Mouse (Mus musculus): Measurements from ENCODE around the gene Bnipl. TPM values are rescaled to one million over a fixed set of nuclear protein-coding genes. Genes with fewer than 3 reads are reported as not detected.

Gene Bnipl
- total RNA-seq (2018; cell fraction: chromatin; rRNA removed): 1 to 10 TPM in 9 of 26 experiments, under 1 TPM in 5, not detected in 12; 0.39 to 4.7 (median 1.5) TPM
- total RNA-seq (2018; cell fraction: cytosol; rRNA removed): under 1 TPM in 1 of 26 experiments, not detected in 25; 0.30 TPM
- 1 to 10 TPM in 3 of 26 experiments, under 1 TPM in 5, not detected in 18; 0.34 to 2.4 (median 0.96) TPM for total RNA-seq (2018; cell fraction: nucleus; rRNA removed)
- polyA plus RNA-seq (2018): not detected in 3 replicates

DNA sequence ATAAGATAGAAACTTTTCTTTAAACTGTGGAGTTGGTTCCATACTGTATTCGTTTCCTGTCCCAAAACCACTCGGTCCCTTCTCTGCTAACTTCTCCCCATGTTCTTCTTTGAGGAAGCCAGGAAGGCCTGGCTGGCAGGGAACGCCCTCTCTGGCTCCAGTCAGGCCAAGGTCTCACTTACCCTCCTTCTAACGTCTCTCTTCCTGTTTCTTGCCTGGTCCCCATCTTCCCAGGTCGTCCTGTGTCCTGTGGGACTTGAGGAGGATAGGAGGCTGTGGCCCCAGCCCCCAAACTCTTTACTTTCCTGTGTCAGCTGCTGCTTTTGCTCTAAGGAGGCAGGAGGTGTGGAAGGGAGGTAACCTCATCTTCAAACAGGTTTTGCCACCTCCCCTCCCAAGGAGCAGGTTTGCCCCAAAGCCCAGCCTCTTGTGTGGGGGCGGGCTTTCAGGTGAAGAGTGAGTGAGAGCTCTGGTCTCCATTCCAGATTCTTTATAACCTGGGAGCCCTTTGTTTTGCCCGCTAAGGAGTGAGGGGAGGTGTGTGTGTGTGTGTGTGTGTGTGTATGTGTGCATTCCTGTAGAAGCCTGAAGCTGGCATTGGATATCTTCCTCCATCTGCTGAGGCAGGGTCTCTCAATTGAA, at the start of gene Bnipl:
TSS of gene Bnipl (minus strand) at position 411 of the 642 bp plus-strand sequence.
- H3K4me3 ChIP-seq (ENCODE audit: inconsistent target): no peak within 1 kb of the TSS
- H3K27ac ChIP-seq: no peak within 1 kb of the TSS
- H3K36me3 ChIP-seq (ENCODE audit: inconsistent target): peaks cover 26% of the 10 kb centered on the region; the same call in 1 of the 2 replicates
- WGBS (ENCODE audit: missing documents): 63% methylated on average over 7 of the region's 7 CpGs
- H3K79me2 ChIP-seq (ENCODE audit: inconsistent target): no peaks in the 10 kb centered on the region

- no peak overlapping the region for H3K27ac ChIP-seq
- H3K36me3 ChIP-seq (ENCODE audit: inconsistent target): peaks cover 47% of the 10 kb centered on the region
- no peak overlapping the region for H3K4me3 ChIP-seq (ENCODE audit: inconsistent target)
- 78% methylated on average over 7 of the region's 7 CpGs for WGBS (ENCODE audit: missing documents)
- no peaks in the 10 kb centered on the region for H3K79me2 ChIP-seq (ENCODE audit: inconsistent target)
These were observed 47.0 kb upstream of the Bnipl start for GRCm38 (mm10) chr3:95298018-95298417.

GRCm38 (mm10) chr3:95296103-95296469, 45.1 kb upstream of the Bnipl start:
- H3K4me3 ChIP-seq (ENCODE audit: inconsistent target): no peak overlapping the region
- H3K36me3 ChIP-seq (ENCODE audit: inconsistent target): peaks cover 41% of the 10 kb centered on the region
- no peaks in the 10 kb centered on the region; the same call in 1 of the 2 replicates for H3K79me2 ChIP-seq (ENCODE audit: inconsistent target)
- 31% methylated on average over 4 of the region's 5 CpGs for WGBS (ENCODE audit: missing documents)
- no peak overlapping the region for H3K27ac ChIP-seq

DNA sequence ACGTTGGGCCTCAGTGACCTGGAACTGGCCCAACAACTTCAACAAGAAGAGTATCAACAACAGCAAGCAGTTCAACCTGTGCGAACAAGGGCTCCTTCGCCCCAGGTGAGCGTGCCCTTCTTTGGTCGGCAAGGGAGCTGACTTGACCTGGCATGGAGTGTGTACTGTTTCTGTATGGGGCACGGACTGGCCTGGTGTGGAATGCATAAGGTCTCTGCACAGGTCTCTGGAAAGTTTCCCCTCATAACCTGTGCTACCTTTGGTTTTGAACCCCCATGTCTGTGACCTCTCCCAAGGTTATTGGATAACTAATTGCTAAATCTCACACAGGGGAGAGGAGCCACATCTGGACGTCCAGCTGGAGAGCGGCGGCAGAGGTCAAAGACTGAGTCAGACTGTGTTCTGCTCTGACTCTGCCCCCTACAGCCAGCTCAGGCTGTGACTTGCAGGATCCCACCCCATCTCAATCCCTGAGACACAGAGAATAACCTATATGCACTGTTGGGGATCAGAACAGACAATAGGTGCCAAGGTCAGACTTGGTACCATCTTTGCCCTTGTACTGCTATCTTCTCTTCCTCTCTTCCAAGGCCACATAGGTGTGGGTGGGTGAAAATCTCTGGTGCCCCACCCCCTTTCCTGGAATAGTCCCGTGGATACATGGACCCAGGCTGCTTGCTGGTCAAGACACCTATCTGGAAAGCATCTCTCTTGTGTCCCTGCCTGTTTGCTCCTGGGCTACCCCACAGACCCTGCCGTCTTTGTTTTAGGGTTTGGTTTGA, 44.5 kb upstream of the Bnipl start:
- Histone ChIP-seq H3K4me3 (ENCODE audit: inconsistent target) (no peak overlapping the region), H3K27ac (no peak overlapping the region), H3K79me2 (ENCODE audit: inconsistent target) (no peaks in the 10 kb centered on the region; the same call in 1 of the 2 replicates), H3K36me3 (ENCODE audit: inconsistent target) (peaks cover 45% of the 10 kb centered on the region)
- 84% methylated on average over 10 of the region's 11 CpGs for WGBS (ENCODE audit: missing documents)

DNA sequence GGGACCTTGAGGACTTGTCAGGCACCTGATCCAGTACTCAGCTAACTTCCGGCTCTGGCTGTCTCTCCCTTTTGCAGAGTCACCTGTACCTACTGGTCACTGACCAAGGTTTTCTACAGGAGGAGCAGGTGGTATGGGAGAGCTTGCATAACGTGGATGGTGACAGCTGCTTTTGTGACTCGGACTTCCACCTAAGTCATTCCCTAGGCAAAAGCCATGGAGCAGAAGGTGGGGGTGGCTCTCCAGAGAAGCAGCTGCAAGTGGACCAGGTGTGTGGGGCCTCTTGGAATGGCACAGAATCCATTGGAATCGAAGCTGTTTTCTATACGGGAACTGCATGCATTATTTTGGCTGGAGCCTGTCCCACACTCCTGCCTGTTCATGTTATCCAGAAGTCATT, 43.7 kb upstream of the Bnipl start:
- WGBS (ENCODE audit: missing documents): 80% methylated on average over 5 of the region's 5 CpGs

GRCm38 (mm10) chr3:95294316-95294715, 43.3 kb upstream of the Bnipl start:
- WGBS (ENCODE audit: missing documents): 37% methylated on average over 7 of the region's 7 CpGs
- Histone ChIP-seq H3K36me3 (ENCODE audit: inconsistent target) (peaks cover 46% of the 10 kb centered on the region; the same call in 1 of the 2 replicates), H3K4me3 (ENCODE audit: inconsistent target) (no peak overlapping the region), H3K79me2 (ENCODE audit: inconsistent target) (peaks cover 11% of the 10 kb centered on the region; the same call in 1 of the 2 replicates), H3K27ac (peak overlapping the region; percentile 96)

More for the DNA sequence above, 43.7 kb upstream of the Bnipl start:
- H3K27ac ChIP-seq: peak overlapping the region; percentile 96
- H3K36me3 ChIP-seq (ENCODE audit: inconsistent target): peaks cover 45% of the 10 kb centered on the region
- no peak overlapping the region for H3K4me3 ChIP-seq (ENCODE audit: inconsistent target)
- H3K79me2 ChIP-seq (ENCODE audit: inconsistent target): peaks cover 7% of the 10 kb centered on the region; the same call in 1 of the 2 replicates

GRCm38 (mm10) chr3:95293537-95293936, 42.5 kb upstream of the Bnipl start:
- WGBS (ENCODE audit: missing documents): 2% methylated on average over 11 of the region's 11 CpGs
- Histone ChIP-seq H3K4me3 (ENCODE audit: inconsistent target) (no peak overlapping the region), H3K79me2 (ENCODE audit: inconsistent target) (peaks cover 17% of the 10 kb centered on the region; the same call in 1 of the 2 replicates), H3K27ac (peak overlapping the region; percentile 96), H3K36me3 (ENCODE audit: inconsistent target) (peaks cover 51% of the 10 kb centered on the region; the same call in 1 of the 2 replicates)

- H3K36me3 ChIP-seq (ENCODE audit: inconsistent target): peaks cover 57% of the 10 kb centered on the region
- H3K27ac ChIP-seq: peak overlapping the region; percentile 96
- H3K79me2 ChIP-seq (ENCODE audit: inconsistent target): peaks cover 23% of the 10 kb centered on the region
- WGBS (ENCODE audit: missing documents): 85% methylated on average over 2 of the region's 2 CpGs
- no peak overlapping the region for H3K4me3 ChIP-seq (ENCODE audit: inconsistent target)
These were observed 41.9 kb upstream of the Bnipl start for GRCm38 (mm10) chr3:95292899-95293298.

DNA sequence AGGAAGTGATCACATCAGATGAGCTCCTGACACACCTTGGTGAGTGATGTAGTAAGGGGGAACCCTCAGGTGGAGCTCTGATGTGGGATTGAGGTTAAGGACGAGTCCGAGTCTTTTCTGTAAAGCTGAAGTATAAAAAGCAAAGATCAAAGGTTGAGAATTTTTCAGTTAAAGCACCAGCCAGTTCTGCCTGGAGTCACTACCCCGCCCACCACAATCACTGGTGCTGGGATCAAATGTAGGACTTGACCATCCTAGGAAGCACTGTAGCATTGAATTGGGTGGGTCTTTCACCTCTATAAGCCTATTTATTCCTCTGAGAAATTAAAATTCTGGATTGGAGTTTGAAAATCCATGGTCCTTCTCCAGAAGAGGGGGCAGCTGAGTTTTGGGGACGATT, 40.0 kb upstream of the Bnipl start:
- Histone ChIP-seq H3K27ac (no peak overlapping the region), H3K36me3 (ENCODE audit: inconsistent target) (peaks cover 45% of the 10 kb centered on the region), H3K4me3 (ENCODE audit: inconsistent target) (no peak overlapping the region), H3K79me2 (ENCODE audit: inconsistent target) (peaks cover 42% of the 10 kb centered on the region)
- 77% methylated on average over 4 of the region's 4 CpGs for WGBS (ENCODE audit: missing documents)

DNA sequence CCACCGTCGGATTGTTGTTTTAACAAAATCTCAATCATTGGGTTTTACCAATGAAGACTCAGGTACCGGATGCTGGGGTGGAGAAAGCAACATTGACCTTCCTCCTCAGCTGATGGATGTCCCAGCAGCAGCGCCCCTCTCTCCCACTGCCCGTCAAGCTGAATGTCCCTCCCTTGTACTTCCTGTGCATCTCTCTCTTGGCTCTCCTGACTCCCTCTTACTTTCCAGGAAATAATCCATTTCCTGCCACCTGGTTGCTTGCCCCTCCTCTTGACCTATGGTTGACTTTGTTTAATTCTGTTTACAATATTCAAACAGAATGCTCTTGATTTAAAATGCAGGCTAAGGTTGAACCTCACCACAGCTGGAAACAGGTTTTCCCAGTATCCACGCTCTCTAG, 39.2 kb upstream of the Bnipl start:
- Histone ChIP-seq H3K4me3 (ENCODE audit: inconsistent target) (no peak overlapping the region), H3K36me3 (ENCODE audit: inconsistent target) (peaks cover 38% of the 10 kb centered on the region), H3K79me2 (ENCODE audit: inconsistent target) (peaks cover 50% of the 10 kb centered on the region), H3K27ac (no peak overlapping the region)
- 91% methylated on average over 6 of the region's 6 CpGs for WGBS (ENCODE audit: missing documents)

DNA sequence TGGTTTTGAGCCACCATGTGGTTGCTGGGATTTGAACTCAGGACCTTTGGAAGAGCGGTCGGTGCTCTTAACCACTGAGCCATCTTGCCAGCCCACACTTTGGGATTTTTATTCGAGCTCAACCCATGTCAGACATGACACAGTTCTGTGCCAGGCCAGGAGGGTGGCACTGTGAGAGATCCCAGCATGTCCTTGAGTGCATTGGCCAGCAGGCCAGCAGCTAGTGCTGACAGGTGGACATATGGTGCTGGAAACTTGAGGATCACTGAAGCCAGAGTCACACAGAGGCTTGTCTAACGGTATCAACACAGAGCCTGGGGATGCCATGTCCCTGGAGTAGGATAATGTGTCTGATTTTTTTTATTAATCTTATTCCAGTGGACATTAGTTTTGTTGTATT, 38.4 kb upstream of the Bnipl start:
- Histone ChIP-seq H3K4me3 (ENCODE audit: inconsistent target) (no peak overlapping the region), H3K27ac (no peak overlapping the region), H3K36me3 (ENCODE audit: inconsistent target) (peaks cover 34% of the 10 kb centered on the region), H3K79me2 (ENCODE audit: inconsistent target) (peaks cover 58% of the 10 kb centered on the region)
- WGBS (ENCODE audit: missing documents): 94% methylated on average over 4 of the region's 4 CpGs

- WGBS (ENCODE audit: missing documents): 100% methylated on average over 1 of the region's 3 CpGs
- Histone ChIP-seq H3K36me3 (ENCODE audit: inconsistent target) (peaks cover 34% of the 10 kb centered on the region), H3K79me2 (ENCODE audit: inconsistent target) (peaks cover 73% of the 10 kb centered on the region), H3K4me3 (ENCODE audit: inconsistent target) (no peak overlapping the region), H3K27ac (peak overlapping the region; percentile 96)
These were observed 36.5 kb upstream of the Bnipl start for GRCm38 (mm10) chr3:95287541-95287940.

DNA sequence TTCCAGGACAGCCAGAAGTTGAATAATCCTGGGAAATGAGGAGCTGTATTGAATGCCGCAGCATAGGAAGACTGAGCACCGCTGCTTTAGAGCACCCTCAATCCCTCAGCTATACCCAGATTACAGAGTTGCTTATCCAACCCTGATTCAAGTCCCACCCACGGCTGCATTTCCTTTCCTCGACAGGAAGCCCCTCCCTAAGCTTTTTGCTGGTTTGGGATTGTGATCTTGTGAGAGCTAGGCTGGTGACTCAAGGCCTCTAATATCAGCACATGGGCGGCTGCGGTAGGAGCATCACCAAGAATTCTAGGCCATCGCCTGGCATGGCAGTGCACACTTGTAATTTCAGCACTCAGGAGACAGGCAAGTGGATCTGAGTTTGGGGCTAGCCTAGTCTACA, 35.5 kb upstream of the Bnipl start:
- peaks cover 74% of the 10 kb centered on the region for H3K79me2 ChIP-seq (ENCODE audit: inconsistent target)
- H3K27ac ChIP-seq: peak overlapping the region; percentile 96
- peak overlapping the region; percentile 1; the same call in 1 of the 2 replicates for H3K4me3 ChIP-seq (ENCODE audit: inconsistent target)
- H3K36me3 ChIP-seq (ENCODE audit: inconsistent target): peaks cover 34% of the 10 kb centered on the region
- 65% methylated on average over 7 of the region's 7 CpGs for WGBS (ENCODE audit: missing documents)

GRCm38 (mm10) chr3:95286011-95286410, 35.0 kb upstream of the Bnipl start:
- Histone ChIP-seq H3K79me2 (ENCODE audit: inconsistent target) (peaks cover 78% of the 10 kb centered on the region), H3K4me3 (ENCODE audit: inconsistent target) (no peak overlapping the region; the same call in 1 of the 2 replicates), H3K27ac (peak overlapping the region; percentile 96), H3K36me3 (ENCODE audit: inconsistent target) (peaks cover 34% of the 10 kb centered on the region)
- 89% methylated on average over 5 of the region's 5 CpGs for WGBS (ENCODE audit: missing documents)

Measured in macrophage (primary cell).